Mouse (Mus musculus) left cerebral cortex, postnatal 4 days (tissue): ENCODE data around the gene Meioc. TPM values are rescaled to one million over a fixed set of nuclear protein-coding genes. Genes with fewer than 3 reads are reported as not detected.

ENCODE experiments used
- DNase-seq: peaks from one replicate; pipeline ENCODE4 v3.0.0-alpha.2; 2022
- intact Hi-C: fragments of 180-260 bp; cut with DNase I; formaldehyde crosslinking; loops from one replicate; pipeline ENCODE4 v1.15.1; 2025
- total RNA-seq, 2 experiments: library from RNA; stranded (reverse); gene quantifications; 2 replicates each; pipeline ENCODE4 v1.2.3; 2021

Gene Meioc
- not detected for total RNA-seq

DNA sequence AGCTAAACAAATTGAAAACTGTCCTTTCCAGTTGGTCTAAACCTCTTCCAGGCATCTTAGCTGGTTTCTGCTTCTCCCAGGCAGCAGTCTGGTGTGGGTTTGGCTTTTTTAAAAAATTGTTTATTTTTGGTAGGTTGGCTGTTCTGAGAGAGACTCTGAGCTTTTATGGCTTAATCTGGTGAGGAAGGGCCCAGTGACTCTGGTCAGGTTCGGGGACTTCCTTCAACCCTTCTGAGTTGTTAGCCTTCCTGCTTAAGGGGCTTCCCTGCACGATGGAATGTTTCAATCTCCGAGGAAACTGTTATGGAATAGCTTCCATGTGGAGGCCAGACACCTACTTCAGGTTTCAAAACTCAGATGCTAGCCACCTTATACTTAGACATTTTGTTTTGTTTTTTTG lies at the start of gene Meioc:
TSS of gene Meioc (plus strand) at position 301 of the 400 bp plus-strand sequence.
- no peak for DNase-seq
- intact Hi-C loops, result no loop called here

DNA sequence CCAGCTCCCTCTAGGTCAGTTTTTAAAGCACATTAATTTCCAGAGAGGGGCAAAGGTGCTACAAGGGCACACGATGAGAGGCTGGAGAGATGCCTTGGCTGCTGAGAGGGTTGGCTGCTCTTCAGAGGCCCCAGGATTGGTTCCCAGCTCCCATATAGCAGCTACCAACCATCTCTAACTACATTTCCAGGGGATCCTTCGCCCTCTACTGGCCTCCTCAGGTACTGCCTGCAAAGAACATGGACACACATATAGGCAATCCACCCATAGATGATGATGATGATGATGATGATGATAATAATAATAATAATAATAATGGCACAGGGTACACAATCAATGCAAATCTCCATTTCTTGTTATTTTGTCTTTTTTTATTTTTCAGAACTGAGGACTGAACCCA lies 44.1 kb upstream of the Meioc start:
- intact Hi-C loops, result no loop called here
- DNase-seq, result no peak

DNA sequence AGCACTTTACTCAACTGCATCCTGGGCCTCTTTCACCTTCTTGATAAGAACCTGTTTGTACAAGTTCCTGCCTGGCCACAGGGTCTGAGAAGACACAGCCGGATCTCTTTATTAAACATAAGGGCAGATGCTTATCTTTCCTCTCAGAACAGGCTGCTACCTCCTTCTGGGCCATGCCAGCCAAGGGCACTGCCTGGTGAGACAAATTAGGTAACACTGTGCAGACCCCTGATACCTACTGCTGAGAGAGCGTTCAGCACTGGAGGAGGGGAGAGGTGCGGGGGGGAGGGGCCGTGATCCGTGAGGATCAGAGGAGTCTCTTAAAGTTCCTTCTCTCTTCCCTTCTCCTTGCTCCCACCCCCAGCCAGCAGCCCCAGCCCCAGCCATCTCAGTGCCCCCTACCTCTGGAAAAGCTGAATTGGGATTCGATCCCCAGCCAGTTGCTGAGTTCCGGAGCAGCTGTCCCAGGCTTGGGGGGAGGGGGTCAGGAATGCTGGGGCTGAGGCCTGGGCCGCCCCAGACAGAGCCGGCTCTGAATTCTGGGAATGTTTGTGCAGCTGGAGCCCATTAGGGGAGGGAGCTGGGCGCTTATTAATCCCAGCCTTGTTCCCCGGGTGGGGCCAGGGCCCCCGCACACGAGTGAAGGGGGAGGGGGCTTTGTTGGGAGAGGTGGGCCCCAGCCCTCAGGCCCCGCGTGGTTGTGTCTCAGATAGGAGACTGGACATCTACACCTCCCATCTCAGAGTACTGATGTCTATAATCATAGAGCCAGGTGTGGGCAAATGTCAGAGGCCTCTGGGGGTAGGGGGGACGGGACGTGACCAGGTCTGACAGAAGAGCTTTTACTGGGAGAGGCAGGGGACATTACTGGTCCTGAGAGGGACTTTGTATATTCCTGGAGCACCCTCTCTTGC lies 39.4 kb upstream of the Meioc start:
- intact Hi-C loops, result no loop called here
- DNase-seq, result peak; percentile 37

DNA sequence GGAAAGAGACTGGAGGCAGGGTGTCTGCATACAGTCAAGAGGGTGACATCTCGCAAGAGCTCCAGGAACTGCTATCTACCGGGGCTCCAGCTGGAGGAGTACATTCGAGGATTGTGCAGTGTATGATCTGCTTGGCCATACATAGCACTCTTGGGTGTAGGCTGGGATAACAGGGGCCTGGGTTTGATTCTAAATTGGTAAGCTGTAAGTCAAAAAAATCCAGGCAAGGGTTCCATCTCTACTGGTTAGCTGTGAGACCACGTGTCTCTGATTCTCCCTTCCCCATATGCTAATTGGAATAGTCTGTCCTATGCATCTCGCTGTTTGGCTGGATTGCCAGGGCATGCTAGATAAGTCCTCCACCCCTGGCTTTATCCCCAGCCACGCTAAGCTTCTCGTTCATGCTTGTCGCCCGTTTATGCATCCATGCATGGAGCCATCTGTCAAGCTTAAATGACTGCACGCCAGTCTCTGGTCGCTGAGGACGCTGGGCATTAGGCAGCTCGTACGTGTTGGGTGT lies 38.6 kb upstream of the Meioc start:
- DNase-seq, result peak; percentile 86
- intact Hi-C loops, result loop anchor here (5.0 kb wide), 1 partner anchor 393 kb away; the partner anchor contains the start of gene Hdac5

DNA sequence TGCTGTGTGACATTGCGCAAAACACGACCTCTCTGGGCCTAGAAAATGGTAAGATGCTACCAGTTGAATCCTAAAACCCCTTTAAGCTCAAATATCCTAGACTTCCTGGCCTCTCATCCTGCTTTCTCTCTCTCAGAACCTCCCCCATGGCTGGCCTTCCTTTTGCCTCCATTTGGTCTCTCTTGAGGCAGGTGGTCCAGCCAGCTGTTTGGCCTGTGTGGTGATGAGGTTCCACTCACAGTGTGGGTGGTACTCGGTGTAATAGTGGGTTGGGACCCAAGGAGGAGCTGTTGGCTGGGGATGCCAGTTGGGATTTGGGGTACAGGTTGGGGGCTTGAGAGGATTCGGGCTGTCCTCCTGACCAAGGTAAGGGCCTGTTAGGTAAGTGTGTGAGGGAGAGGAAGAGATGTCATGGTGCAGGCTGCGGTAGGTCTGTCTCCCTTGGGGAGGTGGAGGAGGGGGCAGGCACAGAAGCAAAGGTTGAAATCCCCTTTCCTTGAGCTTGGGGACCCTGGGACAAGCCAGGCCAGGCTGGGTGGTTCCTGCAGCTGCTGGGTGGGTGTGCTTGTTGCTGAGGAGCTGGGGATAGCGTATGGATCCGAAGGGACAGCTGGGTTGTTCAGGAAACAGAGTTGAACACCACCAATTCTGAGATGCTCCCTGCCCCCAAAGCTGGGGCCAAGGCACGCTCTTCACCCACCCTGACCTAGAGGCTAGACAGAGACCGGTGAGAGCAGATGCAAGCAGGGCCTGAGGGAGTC lies 36.2 kb upstream of the Meioc start:
- DNase-seq, result no peak
- intact Hi-C loops, result loop anchor here (5.0 kb wide), 1 partner anchor 395 kb away; the partner anchor contains the start of gene Hdac5

DNA sequence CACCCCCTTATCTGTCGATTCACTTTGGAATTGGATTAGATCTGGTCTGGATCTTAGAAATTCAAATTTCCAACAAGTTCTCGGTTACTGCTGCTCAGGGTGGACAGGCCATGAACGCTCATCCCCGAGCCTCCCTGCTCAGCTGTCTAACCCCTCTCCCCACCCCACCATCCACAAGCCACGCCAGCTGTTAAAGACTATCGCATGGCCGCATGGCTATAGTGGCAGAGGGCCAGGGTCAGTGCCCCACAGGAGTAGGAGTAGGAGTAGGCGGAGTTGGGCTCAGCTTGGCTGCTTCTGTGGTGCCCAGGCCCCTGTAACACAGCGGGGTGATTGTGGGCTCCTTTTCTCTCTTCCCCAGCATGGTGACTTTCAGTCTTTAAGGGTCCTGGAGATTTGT lies 35.0 kb upstream of the Meioc start:
- peak; percentile 88 for DNase-seq
- intact Hi-C loops, result loop anchor here (5.0 kb wide), 1 partner anchor 396 kb away; the partner anchor contains the start of gene Hdac5

DNA sequence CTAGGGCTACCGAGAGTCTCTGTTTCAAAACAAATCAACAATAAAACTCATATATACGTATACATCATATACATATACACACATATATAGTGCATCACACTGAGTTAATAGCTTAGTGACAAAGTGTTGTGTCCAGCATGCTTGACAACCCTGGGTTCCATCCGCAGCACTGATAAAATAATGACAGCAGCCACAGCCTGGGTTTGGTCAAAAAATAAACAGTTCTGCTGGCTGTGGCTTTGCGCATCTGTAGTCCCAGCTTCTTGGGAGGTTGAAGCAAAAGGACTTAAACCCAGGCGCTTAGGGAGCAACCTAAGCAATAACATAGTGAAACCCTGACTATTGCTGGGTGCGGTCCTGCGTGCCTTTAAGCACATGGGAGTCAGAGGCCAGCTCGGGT lies 34.1 kb upstream of the Meioc start:
- no peak for DNase-seq
- intact Hi-C loops, result loop anchor here (5.0 kb wide), 1 partner anchor 397 kb away; the partner anchor contains the start of gene Hdac5

DNA sequence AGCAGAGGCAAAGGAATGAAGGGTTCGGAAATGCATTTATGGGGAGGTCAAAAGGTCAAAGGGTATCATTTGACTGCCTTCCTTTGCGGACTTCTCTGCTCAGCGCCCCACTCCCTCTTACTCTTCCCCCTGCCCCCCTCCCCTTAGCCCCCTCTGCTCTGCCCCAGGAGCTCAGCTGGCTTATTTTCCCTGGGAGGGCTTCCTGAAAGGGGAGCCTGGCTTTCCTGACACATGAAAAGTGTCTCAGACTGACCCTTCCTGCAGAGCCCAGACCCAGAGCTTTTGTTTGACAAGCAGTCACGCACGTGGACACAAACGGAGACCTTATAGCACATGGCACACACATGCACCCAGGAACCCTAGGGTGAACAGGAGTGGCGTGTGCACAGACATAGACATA lies 32.8 kb upstream of the Meioc start:
- no peak for DNase-seq
- intact Hi-C loops, result no loop called here

DNA sequence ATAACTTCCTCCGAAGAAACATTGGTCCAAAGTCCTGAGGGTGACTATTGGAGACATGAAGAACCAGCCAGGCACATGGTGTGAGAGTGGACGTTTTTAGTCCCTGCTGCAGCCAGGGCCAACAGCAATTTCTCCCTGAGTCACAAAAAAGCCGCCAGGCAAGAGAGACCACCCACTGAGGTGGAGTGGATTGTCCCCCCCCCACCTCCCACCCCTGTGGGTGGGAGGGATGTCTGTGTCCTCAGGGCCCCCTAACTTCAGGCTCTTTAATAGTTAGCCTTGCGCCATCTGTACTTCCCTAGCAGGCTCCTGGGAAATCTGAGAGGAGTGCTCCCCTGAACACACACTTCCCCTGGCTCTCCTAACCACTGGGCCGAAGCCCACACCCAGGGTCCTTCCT lies 32.3 kb upstream of the Meioc start:
- intact Hi-C loops, result no loop called here
- no peak for DNase-seq

DNA sequence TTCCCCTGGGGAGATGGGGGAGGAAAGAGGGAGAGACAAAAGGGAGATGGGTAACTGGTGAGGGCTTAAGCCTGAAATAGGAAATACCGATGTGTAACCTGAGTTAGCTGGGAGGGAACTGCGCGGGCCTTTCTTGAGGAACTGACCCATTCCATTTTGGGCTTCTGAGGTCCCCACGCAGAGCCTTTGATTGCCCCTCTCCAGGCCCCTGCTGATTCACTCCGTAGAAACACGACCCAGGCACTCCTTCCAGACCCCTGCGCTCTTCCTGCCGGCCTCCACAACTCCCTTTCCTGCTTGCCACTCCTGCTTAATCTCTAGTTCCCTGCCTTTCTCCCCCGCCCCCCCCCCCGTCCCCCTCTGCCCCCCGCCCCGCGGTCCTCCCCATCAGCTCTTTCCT lies 30.8 kb upstream of the Meioc start:
- no peak for DNase-seq
- intact Hi-C loops, result no loop called here

DNA sequence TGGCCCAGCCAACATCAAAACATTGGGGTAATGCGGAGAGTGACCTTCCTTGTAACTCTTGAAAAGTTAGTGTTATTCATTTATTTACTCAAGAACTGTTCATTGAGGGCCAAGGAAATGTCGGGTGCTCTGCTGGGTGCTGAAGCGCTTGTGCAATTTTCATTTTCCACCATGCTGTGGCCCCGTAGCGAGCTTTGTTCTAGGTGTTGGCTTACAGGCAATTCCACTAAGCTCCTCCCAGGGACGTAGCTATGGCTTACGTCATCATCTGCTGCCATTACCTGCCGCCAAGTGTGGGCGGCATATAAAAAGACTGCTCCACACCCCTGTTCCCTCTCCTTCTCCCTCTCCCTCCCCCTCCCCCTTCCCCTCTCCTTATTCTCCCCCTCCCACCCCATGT lies 30.1 kb upstream of the Meioc start:
- intact Hi-C loops, result no loop called here
- DNase-seq, result no peak

DNA sequence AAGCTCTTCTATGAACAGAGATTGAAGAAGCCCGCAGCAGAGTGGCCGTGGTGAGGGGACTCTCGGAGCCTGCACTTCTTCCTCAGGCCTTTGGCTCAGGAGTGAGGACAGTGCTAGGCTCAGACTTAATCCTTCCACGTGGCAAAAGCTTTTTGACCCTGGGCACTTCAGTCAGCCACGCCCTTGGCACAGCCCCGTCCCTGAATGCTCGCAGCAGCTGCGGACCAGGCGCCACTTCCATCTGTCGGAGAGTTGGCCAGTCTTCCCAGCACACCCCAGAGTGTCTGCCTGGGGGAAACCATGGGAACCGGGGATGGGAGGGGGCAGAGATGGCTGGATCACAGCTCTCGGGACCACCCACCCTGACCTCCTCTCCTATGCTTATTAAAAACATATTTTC lies 26.6 kb upstream of the Meioc start:
- intact Hi-C loops, result no loop called here
- peak; percentile 92 for DNase-seq

DNA sequence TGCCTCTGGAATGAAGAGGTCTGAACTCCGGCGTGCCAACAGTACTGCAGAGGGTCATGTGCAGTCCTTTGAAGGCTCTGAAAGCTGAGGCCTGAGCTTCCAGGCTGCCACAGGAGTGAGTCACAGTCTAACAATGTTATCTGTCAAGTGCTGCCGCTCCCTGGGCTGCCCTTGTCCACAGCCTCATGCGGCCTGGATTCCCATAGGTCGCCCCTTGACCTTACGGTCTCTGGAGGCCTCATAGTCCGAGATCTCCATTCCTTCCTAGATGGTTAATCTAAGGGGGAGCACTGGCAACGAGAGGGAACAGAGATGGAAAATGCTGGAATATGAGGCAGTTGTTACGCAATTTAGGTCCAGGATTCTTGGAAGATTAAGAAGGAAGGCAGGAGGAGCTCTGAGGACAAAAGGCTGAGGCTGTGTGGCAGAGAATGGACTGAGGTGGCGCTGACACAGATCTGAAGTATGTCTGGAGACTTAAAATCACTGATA lies 19.6 kb upstream of the Meioc start:
- intact Hi-C loops, result no loop called here
- DNase-seq, result no peak

DNA sequence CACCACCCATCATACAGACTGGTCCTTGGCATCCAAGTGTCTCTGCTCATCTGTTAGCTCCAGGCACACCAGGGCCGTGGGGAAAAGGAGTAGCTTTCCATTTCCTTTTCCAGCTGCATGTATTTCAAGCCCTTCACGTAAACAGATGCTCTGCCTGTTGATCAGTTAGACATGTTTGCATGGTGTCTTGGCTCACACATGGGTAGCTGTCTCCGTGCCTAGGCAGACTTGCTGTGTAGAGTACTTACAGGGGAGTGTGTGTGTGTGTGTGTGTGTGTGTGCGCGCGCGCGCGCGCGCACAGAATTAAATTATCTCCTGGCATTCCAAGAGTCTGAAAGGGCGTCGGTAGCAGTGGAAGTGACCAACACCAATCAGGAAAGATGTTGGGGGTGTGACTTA lies 17.3 kb upstream of the Meioc start:
- intact Hi-C loops, result no loop called here
- no peak for DNase-seq

DNA sequence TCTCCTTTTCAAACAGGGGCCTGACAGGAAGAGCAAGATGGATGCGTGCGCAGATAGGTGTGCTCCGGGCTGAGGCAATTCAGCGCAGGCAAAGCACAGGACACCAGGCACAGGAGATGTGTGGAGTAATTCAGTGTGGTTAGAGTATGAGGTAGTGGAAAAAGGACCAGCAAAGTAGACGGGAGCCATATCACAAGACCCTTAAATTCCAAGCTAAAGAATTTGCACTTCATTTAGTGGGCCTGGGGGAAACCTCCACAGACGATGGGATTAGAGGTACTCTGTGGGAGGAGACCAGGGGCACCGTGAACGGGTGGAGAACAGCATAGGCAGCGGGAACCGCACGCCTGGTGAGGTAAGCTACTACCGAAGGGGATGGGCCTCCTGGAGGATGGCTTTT lies 15.6 kb upstream of the Meioc start:
- intact Hi-C loops, result no loop called here
- DNase-seq, result no peak

DNA sequence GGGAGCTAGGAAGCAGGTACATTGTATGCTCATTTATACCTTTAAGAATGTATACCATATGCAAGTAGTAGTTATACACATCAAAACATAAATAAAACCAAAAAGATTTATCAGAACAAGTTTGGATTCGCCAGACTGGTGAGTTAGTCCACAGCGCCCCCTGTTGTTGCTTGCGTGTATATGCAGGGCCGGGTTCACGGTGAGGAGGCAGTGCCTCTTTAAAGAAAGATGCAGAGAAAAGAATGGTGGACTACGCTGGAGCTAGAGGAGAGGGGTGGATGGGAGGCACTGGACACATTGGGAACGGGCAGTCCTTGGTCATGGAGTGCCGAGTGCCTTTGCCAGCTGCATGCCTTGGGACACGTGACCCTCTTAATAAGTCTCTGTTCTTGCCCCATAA lies 12.1 kb upstream of the Meioc start:
- DNase-seq, result peak; percentile 78

DNA sequence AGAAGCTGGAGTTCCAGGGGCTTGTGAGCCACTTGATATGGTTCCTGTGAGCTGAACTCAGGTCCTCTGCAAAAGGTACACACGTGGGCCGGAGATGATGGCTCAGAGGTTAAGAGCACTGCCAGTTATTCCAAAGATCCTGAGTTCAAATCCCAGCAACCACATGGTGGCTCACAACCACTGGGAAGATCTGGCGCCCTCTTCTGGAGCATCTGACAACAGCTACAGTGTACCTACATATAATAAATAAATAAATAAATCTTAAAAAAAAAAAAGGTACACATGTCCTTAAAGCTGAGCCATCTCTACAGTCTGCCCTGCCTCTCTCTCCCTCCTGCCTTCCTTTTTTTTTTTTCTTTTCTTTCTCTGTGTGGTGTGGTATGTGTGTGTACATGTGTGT lies 10.7 kb upstream of the Meioc start:
- no peak for DNase-seq
- intact Hi-C loops, result loop anchor here (10.0 kb wide), 1 partner anchor 168 kb away; no protein-coding TSS in a partner anchor

More for the DNA sequence above, 12.1 kb upstream of the Meioc start:
- intact Hi-C loops, result loop anchor here (2.0 to 10.0 kb wide), 2 partner anchors 79 to 167 kb away; no protein-coding TSS in a partner anchor

DNA sequence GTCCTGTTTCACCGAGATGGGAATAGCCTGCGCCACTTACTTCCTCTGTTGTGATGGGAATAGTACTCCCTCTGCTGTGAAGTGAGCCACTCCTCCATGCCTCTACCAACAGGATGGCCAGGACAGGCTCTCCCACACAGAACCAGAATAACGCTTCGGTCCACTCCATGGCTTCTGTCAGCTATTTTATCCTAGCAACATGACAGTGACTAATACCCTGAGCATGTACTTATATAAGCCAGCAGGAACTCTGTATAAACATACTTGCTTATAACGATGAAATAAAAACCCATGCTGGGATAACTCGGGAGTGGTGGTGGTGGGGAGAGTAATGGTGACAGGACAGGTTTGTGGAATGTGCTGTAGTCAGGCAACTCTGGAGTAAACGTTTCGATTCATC lies 7.6 kb upstream of the Meioc start:
- intact Hi-C loops, result loop anchor here (10.0 kb wide), 1 partner anchor 171 kb away; no protein-coding TSS in a partner anchor
- DNase-seq, result no peak

DNA sequence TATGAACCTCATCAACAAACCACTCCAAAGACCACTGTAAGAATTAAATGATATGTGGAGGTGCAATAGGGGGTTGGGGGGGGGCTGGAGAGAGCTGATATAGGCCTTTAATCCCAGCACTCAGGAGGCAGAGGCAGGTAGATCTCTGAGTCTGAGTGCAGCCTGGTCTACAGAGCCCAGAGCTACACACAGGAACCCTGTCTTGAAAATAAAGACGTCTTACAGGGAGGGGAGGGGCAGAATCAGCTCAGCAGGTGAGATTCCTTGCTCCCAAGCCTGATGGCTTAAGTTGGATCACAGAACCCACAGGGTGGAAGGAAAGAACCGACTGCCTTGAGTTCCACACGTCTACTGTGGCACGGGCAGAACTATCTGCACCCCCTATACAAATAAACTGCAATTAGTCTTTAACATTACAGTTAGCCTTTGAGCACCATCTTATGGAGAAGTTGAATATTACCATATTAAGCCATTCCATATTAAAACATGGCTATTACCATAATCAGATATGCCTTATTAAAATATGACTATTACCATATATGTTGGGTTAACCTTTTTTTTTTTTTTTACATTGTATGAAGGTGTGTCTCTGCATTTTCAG lies 7.1 kb upstream of the Meioc start:
- intact Hi-C loops, result loop anchor here (10.0 kb wide), 1 partner anchor 172 kb away; no protein-coding TSS in a partner anchor
- DNase-seq, result no peak

DNA sequence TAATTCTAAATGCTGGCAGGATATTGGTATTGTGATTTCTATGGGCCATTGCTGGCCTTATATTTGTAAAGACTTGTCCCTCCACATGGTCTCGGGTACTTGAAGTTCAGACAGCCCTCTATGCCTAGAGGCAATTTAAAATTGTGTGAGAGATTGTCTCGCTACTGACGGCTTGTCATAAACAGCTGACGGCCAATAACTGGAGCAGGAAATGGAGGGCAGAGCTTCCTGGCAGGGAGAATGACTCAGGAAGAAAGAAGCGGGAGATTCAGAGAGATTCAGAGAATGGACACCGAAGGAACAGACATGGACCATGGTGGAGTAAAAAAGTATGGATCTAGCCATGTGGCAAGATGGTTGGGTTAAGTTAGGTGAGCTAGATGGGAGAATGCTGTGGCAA lies 6.6 kb upstream of the Meioc start:
- no peak for DNase-seq
- intact Hi-C loops, result loop anchor here (10.0 kb wide), 1 partner anchor 172 kb away; no protein-coding TSS in a partner anchor
